Mouse (Mus musculus) E14TG2a.4 (cell line): ENCODE measurements around the gene Itga9.

Source experiments
- CTCF ChIP-seq: conservative IDR thresholded peaks from 2 replicates; pipeline ENCODE4 v1.5.1; 2014; ENCODE audit warnings: low read length
- NANOG ChIP-seq: IDR thresholded peaks from 2 replicates; pipeline ENCODE4 v1.6.1; 2014; ENCODE audit warnings: borderline replicate concordance, low read length, mixed read lengths

DNA sequence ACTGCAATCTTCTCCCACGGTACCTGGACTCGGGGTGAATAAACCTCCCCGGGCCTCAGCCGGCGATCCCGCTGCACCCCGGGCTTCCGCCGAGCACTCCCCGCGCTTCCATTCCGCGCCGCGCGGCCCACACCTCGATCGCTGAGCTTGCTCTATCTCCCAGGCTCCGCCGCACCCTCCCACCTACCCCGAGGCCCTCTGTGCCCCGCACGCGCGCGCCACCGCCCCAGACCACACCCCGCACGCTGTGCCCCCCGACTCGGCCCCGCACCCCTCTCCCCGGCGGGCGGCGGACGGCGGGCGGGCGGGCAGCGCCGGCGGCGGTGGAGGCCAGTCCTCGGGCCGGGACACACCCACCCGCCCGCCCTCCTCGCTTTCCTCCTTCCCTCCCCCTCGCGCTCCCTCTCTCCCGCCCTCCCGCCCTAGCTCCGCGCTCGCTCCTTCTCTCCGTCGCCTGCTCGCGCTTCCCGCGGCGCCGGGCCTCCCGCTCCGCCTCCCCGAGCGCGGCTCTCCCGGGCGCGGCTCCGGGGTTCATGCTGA lies 319.7 kb downstream of the Itga9 start, which contains the start of gene Ctdspl:
- TF ChIP-seq CTCF: no peak
- TF ChIP-seq NANOG: no peak
